Mouse (Mus musculus) lung, adult 2 months (tissue): ENCODE measurements at regions not wholly inside any gene's neighbourhood (a gene's known extent, or its start where the extent isn't known, plus 50 kb on each side); places are given as distances from the start of the nearest gene placed in this dataset.

Experiments
- CTCF ChIP-seq: fragments of 200-500 bp; IDR thresholded peaks from 2 replicates; pipeline ENCODE4 v1.5.1; 2011; ENCODE audit warnings: mild to moderate bottlenecking, low read length, control low read depth; ENCODE audit not compliant: insufficient read depth
- POLR2A ChIP-seq: fragments of 200-500 bp; IDR thresholded peaks from 2 replicates; pipeline ENCODE4 v1.6.1; 2011; ENCODE audit warnings: low read depth, mild to moderate bottlenecking, control low read depth, low read length, borderline replicate concordance; ENCODE audit errors: extremely low read depth

- TF ChIP-seq POLR2A (no peak), CTCF (no peak)
Observed at GRCm38 (mm10) chr5:119560392-119560791, 110.1 kb upstream of the Tbx3 start.
